Mouse (Mus musculus) thymus, adult 2 months (tissue): ENCODE measurements around the gene Sugct. TPM values are rescaled to one million over a fixed set of nuclear protein-coding genes. Genes with fewer than 3 reads are reported as not detected.

ENCODE experiments used
- DNase-seq: peaks from one replicate; pipeline ENCODE4 v3.0.0; 2021
- H3K27ac ChIP-seq: fragments of 200-500 bp; 2 replicates; pipeline ENCODE4 v1.5.1; 2012; ENCODE audit warnings: low read length, control low read depth; ENCODE audit not compliant: control insufficient read depth, insufficient read depth
- H3K27me3 ChIP-seq: fragments of 200-500 bp; 2 replicates; pipeline ENCODE4 v1.6.1; 2012; ENCODE audit warnings: mild to moderate bottlenecking, low read length, moderate library complexity, mixed read lengths; ENCODE audit not compliant: control insufficient read depth, insufficient read depth
- H3K36me3 ChIP-seq: fragments of 200-500 bp; 2 replicates; pipeline ENCODE4 v1.6.1; 2012; ENCODE audit warnings: mild to moderate bottlenecking, low read length, moderate library complexity; ENCODE audit not compliant: control insufficient read depth, insufficient read depth
- H3K4me1 ChIP-seq: fragments of 200-500 bp; replicated peaks from 2 replicates; pipeline ENCODE4 v1.6.1; 2012; ENCODE audit warnings: low read length; ENCODE audit not compliant: control insufficient read depth, insufficient read depth
- H3K4me3 ChIP-seq: fragments of 200-500 bp; 2 replicates; pipeline ENCODE4 v1.5.1; 2012; ENCODE audit warnings: mild to moderate bottlenecking, low read length, control low read depth, moderate library complexity; ENCODE audit not compliant: control insufficient read depth, insufficient read depth
- CTCF ChIP-seq: fragments of 200-500 bp; IDR thresholded peaks from 2 replicates; pipeline ENCODE4 v1.5.1; 2012; ENCODE audit warnings: mild to moderate bottlenecking, control low read depth, low read length, moderate library complexity, borderline replicate concordance; ENCODE audit not compliant: control insufficient read depth, poor library complexity, insufficient read depth; ENCODE audit errors: extremely low read depth
- POLR2A ChIP-seq: fragments of 200-500 bp; IDR thresholded peaks from 2 replicates; pipeline ENCODE4 v1.6.1; 2012; ENCODE audit warnings: mild to moderate bottlenecking, low read length, control low read depth, moderate library complexity; ENCODE audit not compliant: control insufficient read depth, poor library complexity, insufficient read depth; ENCODE audit errors: extremely low read depth
- WGBS: fragments of 180-500 bp; shearing (Covaris S2); methylation state at CpG from one replicate; pipeline ENCODE4 v1.1.7; 2018; 5-methylcytosine and 5-hydroxymethylcytosine counted together
- polyA plus RNA-seq: library from polyadenylated mRNA; depleted of rRNA; stranded (reverse); fragments of >200 nt; gene quantifications from 2 replicates; pipeline ENCODE4 v1.2.3, GENCODE M21; 2012; rRNA removed

Gene Sugct
- polyA plus RNA-seq, 1 experiment = 1.00 TPM

GRCm38 (mm10) chr13:16825619-16826018, 869.7 kb downstream of the Sugct start:
- WGBS = 93% methylated on average over 6 of the region's 6 CpGs
- Histone ChIP-seq H3K27ac (no peak overlapping the region), H3K4me3 (no peak overlapping the region), H3K27me3 (no peaks in the 10 kb centered on the region), H3K36me3 (no peaks in the 10 kb centered on the region), H3K4me1 (no peaks in the 10 kb centered on the region)
- no peak for DNase-seq
- TF ChIP-seq CTCF = no peak
- TF ChIP-seq POLR2A = no peak

- H3K27me3 ChIP-seq = no peaks in the 10 kb centered on the region
- no peak for DNase-seq
- H3K36me3 ChIP-seq = no peaks in the 10 kb centered on the region
- no peak overlapping the region for H3K27ac ChIP-seq
- TF ChIP-seq POLR2A = no peak
- TF ChIP-seq CTCF = no peak
- H3K4me3 ChIP-seq = no peak overlapping the region
- WGBS = 98% methylated on average over 4 of the region's 4 CpGs
- no peaks in the 10 kb centered on the region for H3K4me1 ChIP-seq
These were observed 873.6 kb downstream of the Sugct start for GRCm38 (mm10) chr13:16821785-16822184.

- no peak for TF ChIP-seq CTCF
- no peak for TF ChIP-seq POLR2A
These were observed 877.9 kb downstream of the Sugct start for GRCm38 (mm10) chr13:16817471-16817870.

GRCm38 (mm10) chr13:16816747-16817146, 878.6 kb downstream of the Sugct start:
- Histone ChIP-seq H3K36me3 (no peaks in the 10 kb centered on the region), H3K27ac (no peak overlapping the region), H3K4me3 (no peak overlapping the region), H3K27me3 (no peaks in the 10 kb centered on the region), H3K4me1 (no peaks in the 10 kb centered on the region)
- no peak for DNase-seq
- whole genome bisulfite sequencing = 59% methylated on average over 5 of the region's 5 CpGs
- no peak for TF ChIP-seq CTCF

More at GRCm38 (mm10) chr13:16817471-16817870, 877.9 kb downstream of the Sugct start:
- Histone ChIP-seq H3K4me1 (no peaks in the 10 kb centered on the region), H3K27ac (no peak overlapping the region), H3K4me3 (no peak overlapping the region), H3K36me3 (no peaks in the 10 kb centered on the region), H3K27me3 (no peaks in the 10 kb centered on the region)
- 85% methylated on average over 6 of the region's 6 CpGs for WGBS
- no peak for DNase-seq

- Histone ChIP-seq H3K4me1 (no peaks in the 10 kb centered on the region), H3K4me3 (no peak overlapping the region), H3K27ac (no peak overlapping the region), H3K36me3 (no peaks in the 10 kb centered on the region), H3K27me3 (no peaks in the 10 kb centered on the region)
- WGBS = 96% methylated on average over 2 of the region's 2 CpGs
- TF ChIP-seq CTCF = no peak
- TF ChIP-seq POLR2A = no peak
- no peak for DNase-seq
These were observed 883.1 kb downstream of the Sugct start for GRCm38 (mm10) chr13:16812268-16812667.

Other genes starting within 250 kb of the Sugct start
- 33.9 and 41.3 TPM in 2 replicates for gene Mplkip, start 361 bp downstream of the Sugct start, polyA plus RNA-seq
- gene Cdk13, start 109.5 kb upstream of the Sugct start, polyA plus RNA-seq = 90.7 and 116 TPM in 2 replicates
- 14.5 and 16.7 TPM in 2 replicates for gene Rala, start 248.7 kb upstream of the Sugct start, polyA plus RNA-seq